Mouse (Mus musculus) liver, embryonic 16.5 days (tissue): Measurements from ENCODE around the gene Satl1. TPM values are rescaled to one million over a fixed set of nuclear protein-coding genes. Genes with fewer than 3 reads are reported as not detected.

Experiments used
- ATAC-seq: fragments of 200-750 bp; cut with Nextera tagmentation; 2 replicates; pipeline ENCODE4 v1.8.0; 2017; ENCODE audit warnings: low read depth, mild to moderate bottlenecking, moderate number of reproducible peaks, moderate library complexity
- H3K27ac ChIP-seq: fragments of 300-500 bp; sonication (generic); 2 replicates; pipeline ENCODE4 v1.5.1; 2014; ENCODE audit warnings: mild to moderate bottlenecking, low read length
- H3K27me3 ChIP-seq: fragments of 300-500 bp; sonication (generic); 2 replicates; pipeline ENCODE4 v1.6.1; 2014; ENCODE audit warnings: low read depth, low read length, mixed read lengths; ENCODE audit not compliant: control insufficient read depth, insufficient read depth
- H3K36me3 ChIP-seq: fragments of 300-500 bp; sonication (generic); 2 replicates; pipeline ENCODE4 v1.6.1; 2014; ENCODE audit warnings: mild to moderate bottlenecking; ENCODE audit not compliant: control insufficient read depth, insufficient read depth
- H3K4me1 ChIP-seq: fragments of 300-500 bp; sonication (generic); 2 replicates; pipeline ENCODE4 v1.6.1; 2014; ENCODE audit warnings: low read depth, low read length, mixed read lengths; ENCODE audit not compliant: control insufficient read depth
- H3K4me2 ChIP-seq: fragments of 300-500 bp; sonication (generic); 2 replicates; pipeline ENCODE4 v1.6.1; 2014; ENCODE audit warnings: low read depth, low read length, mixed read lengths
- H3K4me3 ChIP-seq: fragments of 300-500 bp; sonication (generic); 2 replicates; pipeline ENCODE4 v1.5.1; 2014; ENCODE audit warnings: low read depth, mild to moderate bottlenecking, low read length
- H3K9ac ChIP-seq: fragments of 300-500 bp; sonication (generic); 2 replicates; pipeline ENCODE4 v1.6.1; 2014; ENCODE audit warnings: low read depth, low read length
- H3K9me3 ChIP-seq: fragments of 300-500 bp; sonication (generic); replicated peaks from 2 replicates; pipeline ENCODE4 v1.6.1; 2016; ENCODE audit warnings: low read length; ENCODE audit not compliant: control insufficient read depth
- WGBS: fragments of 180-500 bp; shearing (Covaris S2); extraction: QIAGEN DNeasy Blood & Tissue Kit; methylation state at CpG from one replicate; pipeline ENCODE4 v1.1.7; 2014; ENCODE audit not compliant: insufficient replicate concordance; 5-methylcytosine and 5-hydroxymethylcytosine counted together
- polyA plus RNA-seq: library from polyadenylated mRNA; unstranded; fragments of >200 nt; fragmentation: Nextera tagmentation; extraction: Ambion mirVana; gene quantifications from 2 replicates; pipeline ENCODE4 v1.2.1, GENCODE M21; 2015

The Satl1 gene
- polyA plus RNA-seq, 1 experiment from 2014 or later: not detected

- H3K9me3 ChIP-seq: no peaks in the 10 kb centered on the region
- ATAC-seq: no peak
- H3K4me1 ChIP-seq: no peaks in the 10 kb centered on the region
- H3K36me3 ChIP-seq: no peaks in the 10 kb centered on the region
- no peaks in the 10 kb centered on the region for H3K27me3 ChIP-seq
- no peak overlapping the region for H3K4me3 ChIP-seq
- no peak overlapping the region for H3K4me2 ChIP-seq
- no peak overlapping the region for H3K27ac ChIP-seq
- 58% methylated on average over 3 of the region's 3 CpGs for WGBS
- no peak overlapping the region for H3K9ac ChIP-seq
Observed at GRCm38 (mm10) chrX:112339486-112339885, 67.1 kb downstream of the Satl1 start.

Other genes with a start within 250 kb of the Satl1 start
- gene 4933403O08Rik, start 167.7 kb downstream of the Satl1 start, polyA plus RNA-seq: 0.06 TPM in 1 of 2 replicates, not detected in the other
- gene Apool, start 95.4 kb downstream of the Satl1 start, polyA plus RNA-seq: 22.3 and 22.9 TPM in 2 replicates
- not detected in 2 replicates for gene 2010106E10Rik, start 88.5 kb upstream of the Satl1 start, polyA plus RNA-seq
- 0.46 TPM in 2 replicates for gene Zfp711, start 193.7 kb upstream of the Satl1 start, polyA plus RNA-seq